Mouse (Mus musculus): ENCODE measurements around the gene Fam43a.

Gene Fam43a

DNA sequence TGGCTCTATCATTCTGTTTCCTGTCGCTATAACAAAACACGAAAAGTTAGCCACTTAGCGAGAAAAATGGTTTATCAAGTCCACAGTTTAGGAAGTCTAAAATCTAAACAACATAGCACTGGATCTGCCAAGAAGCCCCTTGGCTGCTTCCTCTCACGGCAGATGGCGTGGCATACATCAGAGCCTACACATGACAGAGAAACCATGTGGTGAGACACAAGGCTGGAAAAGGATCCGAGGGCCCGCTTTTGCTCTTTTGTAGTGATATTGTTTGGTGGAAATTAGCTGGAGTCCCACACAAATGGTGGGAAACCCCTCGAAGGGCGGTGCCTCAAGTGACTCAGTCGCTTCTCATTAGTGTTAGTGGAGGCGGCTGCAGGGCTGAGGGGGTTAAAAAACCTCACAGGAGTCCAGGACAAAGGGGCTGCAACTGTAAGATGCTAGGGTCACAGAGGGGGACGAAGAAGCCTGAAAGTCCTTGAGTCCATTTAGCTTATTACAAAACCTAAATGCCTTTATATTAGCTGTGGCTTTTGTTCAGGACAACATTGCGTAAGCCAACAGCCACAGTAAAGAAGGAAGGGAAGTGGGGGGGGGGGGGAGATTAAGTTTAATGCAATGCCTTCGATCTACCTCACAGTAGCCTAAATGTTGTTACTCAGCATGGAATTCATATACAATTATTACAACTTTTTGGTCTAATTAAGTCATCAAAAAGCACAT, 3.5 kb upstream of the Fam43a start:
- no peak for DNase-seq (ENCODE audit: low spot score in 2 of 2)

DNA sequence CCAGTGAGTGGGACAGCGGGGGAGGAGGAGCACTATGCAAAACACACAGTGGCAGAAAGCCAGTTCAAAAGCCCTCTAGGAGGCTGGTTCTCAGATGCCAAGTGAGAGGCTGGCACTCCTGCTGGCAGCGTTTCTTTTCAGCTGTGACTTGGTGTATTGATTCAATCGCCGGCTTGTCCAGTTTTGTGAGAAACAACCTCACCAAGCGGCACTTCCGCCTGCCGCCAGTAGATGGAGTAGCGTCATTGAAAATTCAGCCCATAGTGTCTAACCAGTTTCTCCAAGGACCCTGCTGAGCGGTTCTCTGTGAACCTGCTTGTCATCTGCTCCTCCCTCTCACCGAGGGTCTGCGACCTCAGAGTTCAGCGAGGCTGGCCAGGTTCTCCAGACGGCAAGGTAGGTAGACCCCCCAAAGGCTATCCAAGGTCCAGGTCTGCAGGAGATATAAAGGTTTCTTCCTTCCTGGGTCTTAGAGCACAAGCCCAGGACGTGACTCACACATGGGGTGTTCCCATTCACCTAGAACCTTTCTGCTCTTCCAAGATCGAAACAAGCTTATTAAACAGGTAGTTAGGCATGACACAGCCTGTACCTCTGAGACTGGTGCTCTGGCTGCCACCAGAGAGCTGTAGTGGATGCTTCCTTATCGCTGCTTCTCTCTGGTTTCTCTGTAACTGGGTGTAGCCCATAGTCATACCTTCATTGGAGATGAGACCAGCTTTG, 2.4 kb upstream of the Fam43a start:
- DNase-seq (ENCODE audit: low spot score in 2 of 2) = peak; percentile 76 to 82

DNA sequence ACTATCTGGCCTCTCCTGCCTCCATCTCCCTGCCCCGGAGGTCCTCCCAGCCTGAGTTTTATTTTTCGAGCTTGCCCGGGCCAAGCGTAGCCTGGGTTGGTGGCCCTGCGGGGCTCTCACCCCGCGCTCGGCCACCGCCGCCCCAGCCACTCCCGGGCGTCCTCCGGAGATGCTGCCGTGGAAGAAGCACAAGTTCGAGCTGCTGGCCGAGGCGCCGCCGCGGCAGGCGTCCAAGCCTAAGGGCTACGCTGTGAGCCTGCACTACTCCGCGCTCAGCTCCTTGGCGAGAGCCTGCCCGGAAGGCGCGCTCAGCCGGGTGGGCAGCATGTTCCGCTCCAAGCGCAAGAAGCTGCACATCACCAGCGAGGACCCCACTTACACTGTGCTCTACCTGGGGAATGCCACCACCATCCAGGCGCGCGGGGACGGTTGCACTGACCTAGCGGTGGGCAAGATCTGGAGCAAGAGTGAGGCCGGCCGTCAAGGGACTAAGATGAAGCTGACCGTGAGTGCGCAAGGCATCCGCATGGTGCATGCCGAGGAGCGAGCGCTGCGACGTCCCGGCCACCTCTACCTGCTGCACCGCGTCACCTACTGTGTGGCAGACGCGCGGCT, 1.0 kb downstream of the Fam43a start:
- DNase-seq (ENCODE audit: low spot score in 2 of 2) = peak in 1 of 2 experiments; percentile 58

DNA sequence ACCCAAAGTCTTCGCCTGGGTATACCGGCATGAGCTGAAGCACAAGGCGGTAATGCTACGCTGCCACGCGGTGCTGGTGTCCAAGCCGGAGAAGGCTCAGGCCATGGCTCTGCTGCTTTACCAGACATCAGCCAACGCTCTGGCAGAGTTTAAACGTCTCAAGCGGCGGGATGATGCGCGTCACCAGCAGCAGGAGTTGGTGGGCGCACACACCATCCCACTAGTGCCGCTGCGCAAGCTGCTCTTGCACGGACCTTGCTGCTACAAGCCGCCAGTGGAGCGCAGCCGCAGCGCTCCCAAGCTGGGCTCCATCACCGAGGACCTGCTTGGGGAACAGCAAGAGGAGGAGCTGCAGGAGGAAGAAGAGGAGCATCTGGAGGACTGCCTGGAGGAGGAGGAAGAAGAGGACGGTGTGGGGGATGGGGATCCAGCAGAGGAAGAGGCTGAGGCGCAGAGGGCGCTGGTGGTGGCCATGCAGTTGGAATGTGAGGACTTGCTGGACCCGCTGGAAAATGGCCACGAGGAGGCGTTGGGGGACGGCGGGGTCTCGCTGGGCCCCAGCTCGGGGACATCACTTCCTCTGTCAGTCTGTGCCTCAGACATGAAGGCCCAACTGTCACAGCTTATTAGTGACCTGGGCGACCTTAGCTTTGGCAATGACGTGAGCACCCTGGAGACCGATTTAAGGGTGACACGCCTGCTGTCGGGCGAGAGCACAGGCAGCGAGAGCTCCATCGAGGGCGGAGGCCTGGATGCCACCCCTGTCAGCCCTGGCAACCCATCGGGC, 1.7 kb downstream of the Fam43a start:
- DNase-seq (ENCODE audit: low spot score in 2 of 2) = peak; percentile 74 to 77

DNA sequence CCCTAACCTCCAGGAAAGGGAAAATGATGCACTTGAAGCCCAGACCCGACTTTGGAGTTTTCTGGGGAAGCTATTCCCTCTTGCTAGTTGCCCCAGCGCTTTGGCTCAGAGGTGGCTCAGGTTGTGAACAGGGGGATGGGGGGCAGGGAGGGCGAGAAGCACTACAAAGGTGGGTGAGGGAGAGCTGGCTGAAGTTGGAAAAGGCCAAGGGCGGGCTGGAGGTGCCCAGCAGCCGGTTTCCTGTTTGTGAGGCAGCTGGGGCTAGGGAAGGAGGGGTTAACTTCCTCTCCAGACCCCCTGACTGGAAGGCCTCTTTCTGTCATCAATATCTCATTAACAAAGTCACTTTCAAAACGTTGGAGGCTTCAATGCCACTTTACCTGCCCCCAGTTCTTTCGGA, 2.4 kb downstream of the Fam43a start:
- peak in 1 of 2 experiments; percentile 38 for DNase-seq (ENCODE audit: low spot score in 2 of 2)

DNA sequence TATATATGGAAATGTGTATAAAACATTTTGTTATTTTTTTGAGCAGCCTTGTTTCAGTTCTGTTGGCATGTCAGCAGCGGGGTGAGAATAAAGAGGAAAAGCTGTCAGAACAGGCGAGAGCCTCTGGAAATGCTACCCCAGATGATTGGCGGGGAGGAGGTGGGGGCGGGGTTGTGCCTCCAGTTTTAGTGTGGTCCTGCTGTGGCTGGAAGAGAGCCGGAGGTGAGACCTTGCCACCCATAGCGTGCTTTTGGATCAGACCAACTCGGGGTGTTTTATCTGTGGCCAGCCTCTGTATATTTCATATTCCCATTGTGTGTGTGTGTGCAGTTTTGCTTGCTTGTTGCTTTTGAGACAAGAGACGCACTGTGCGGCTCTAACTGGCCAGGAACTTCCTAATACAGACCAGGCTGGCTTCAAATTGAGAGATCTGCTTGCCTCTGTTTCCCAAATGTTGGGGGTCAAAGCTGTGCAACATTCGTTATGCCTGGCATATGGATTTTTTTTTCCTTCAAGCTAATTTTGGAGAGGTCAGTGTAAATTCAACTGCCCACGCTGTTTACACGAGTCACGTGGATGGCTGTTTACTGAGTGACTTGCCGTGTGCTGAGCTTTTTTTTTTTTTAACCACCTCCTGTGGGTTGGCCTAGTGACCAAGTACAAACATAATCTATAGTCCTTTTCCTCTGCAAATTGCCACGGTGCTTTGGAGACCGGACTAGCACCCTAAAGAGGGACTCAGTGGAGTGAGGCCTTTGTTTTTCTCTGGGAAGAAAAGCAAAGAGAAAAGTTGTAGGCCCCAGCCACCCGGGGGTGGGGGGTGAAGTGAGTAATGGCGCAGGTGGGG, 3.4 kb downstream of the Fam43a start:
- no peak for DNase-seq (ENCODE audit: low spot score in 2 of 2)

DNA sequence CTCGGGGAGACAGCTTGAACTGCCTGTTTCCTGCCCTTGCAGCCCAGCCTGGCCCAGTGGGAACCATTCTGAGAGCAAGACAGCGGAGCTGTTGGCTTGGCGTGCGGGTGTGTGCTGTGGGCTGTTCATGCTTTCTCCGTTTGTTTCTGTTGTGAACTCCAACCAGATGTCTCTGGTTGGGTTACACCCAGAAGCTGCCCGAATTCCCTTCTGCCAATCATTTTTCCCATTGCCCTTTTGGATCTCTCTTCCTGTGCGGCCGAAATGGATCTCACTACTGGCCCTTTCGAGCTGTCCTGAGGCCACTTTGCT, 4.0 kb downstream of the Fam43a start:
- peak in 1 of 2 experiments; percentile 29 for DNase-seq (ENCODE audit: low spot score in 2 of 2)

DNA sequence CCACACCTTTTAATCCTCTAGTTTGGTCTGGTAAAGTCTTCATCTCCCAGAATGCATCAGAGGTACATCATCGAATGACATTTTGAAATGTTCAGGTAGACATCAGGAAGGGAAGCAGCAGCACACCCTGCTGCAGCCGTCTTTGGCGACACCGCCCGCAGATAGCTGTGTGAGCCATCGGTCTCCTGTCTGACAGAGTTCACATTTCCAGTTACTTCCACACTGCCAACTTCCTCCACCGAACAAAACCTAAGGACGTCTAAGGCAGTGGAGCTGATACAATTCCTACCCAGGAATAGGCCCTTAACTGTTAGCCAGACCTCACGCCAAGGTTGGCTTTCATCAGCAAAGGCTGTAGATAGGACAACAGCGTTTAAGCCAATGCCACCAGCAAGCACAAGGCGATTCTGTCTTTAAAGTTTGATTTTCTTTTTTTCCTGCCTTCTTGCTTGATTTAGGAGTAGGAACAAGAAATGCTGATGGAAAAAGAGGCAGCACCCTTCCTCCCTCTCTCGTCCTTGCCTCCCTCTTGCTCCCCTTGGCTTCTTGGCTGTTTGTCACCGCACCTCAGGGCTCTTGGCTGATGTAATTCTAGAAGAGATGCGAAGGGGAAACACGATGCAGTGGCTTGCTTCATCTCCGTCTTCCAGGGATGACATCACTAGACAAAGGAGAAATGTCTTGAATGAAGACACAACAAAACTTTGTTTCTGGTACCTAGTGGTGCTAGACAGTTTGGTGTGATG, 4.7 kb downstream of the Fam43a start:
- no peak for DNase-seq (ENCODE audit: low spot score in 2 of 2)

DNA sequence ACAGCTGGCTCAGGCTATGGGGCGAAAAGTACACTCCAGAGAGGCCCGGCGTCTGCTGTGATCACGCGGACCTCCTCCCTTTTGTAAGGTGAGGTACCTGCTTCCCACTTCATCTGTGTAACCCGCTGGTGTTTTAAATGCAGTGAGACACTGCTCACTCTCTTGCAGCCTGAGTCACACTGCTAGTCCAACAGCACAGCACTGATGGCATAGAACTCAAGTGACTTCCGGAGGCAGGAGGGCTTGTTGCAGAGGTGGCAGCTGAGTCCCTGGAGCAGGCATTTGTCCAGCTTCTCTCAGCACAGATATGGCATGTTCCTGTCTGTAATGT, 5.2 kb downstream of the Fam43a start:
- no peak for DNase-seq (ENCODE audit: low spot score in 2 of 2)

DNA sequence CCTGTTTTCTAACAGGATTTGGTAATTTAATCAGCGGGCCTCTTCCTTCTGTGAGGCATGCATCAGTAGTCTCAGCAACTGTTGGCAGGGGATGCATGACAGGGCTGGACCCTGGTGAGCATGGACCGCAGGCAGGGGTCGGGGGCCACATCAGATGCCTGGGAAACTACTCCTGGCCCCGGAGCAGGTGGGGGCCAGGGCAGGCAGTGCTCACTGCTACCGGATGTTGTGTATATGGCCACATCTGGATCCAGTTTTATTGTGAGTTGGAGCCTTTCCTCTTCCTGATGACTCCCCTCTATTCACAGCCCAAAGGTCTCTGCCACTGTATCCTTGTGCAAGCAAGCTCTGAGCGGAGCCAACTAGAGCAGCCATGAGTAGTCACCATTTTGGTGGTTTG, 6.0 kb downstream of the Fam43a start:
- no peak for DNase-seq (ENCODE audit: low spot score in 2 of 2)

DNA sequence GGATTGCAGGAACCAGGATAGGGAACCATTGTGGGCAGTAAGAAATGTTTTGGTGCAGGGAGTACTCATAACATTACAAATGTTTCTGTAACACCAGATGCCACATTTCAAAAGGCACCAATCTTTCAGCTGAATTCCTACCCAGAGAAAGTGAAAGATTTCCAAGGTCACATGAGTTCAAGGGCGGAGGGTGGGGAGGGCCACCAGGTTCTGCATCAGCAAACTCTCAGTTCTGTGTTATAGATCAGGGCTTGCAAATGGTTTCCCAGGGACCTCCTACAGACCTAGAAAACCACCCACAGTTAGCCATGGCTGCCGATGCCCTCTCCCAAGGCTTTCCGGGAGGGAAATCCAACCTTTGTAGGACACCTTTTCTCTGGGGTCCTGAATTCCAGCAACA, 8.3 kb downstream of the Fam43a start:
- DNase-seq (ENCODE audit: low spot score in 2 of 2) = peak; percentile 74 to 81

DNA sequence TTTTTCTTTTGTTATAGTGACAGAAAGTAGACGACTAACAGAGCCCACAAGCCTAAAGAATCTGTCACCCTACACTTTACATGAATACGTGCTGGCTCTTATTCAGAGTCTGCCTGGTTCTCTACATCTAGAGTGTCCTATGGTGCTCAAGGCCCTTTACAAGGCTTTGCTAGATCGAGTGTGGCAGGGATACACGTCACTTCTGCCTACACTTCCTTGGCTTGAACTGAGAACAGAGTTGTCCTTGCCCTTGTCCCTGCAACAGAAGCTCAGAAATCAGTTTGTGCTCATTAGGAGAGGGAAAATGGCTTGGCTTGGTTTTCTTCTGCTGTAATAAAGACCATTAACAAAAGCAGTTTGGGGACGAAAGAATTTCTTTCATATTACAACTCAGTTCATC, 11.8 kb downstream of the Fam43a start:
- no peak for DNase-seq (ENCODE audit: low spot score in 2 of 2)

DNA sequence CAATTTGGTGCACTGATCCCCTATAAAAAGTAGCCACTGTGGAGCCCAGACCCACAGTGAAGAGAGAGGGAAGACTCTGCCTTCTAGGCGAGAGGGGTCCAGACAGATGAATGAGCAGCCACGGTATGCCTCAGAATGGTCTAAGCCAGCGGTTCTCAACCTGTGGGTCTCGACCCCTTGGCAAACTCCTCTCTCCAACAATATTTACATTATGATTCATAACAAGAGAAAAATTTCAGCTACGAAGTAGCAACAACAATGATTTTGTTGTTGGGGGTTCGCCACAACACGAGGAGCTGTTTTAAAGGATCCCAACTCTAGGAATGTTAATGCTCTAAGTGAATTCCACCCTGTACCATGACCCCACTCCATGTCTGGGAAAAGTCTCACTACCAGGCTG, 13.6 kb downstream of the Fam43a start:
- DNase-seq (ENCODE audit: low spot score in 2 of 2) = no peak

DNA sequence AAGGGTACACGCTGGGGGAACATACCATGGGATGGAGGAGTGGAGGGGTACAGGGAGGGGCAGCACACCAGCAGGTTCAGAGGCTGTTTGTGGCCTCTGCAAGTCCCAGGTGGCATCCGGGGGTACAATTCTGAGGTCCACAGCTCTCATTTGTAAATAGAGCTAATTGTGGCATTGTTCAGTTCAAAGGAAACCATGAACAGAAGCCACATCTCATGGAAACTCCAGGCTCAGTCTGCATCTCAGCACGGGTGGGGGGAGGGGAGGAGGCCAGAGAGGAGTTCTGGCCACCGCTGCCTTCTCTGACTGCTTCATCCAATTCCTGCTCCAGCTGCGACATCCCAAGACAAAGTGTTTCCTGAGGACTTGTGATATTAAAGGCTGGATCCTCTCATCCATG, 14.6 kb downstream of the Fam43a start:
- no peak for DNase-seq (ENCODE audit: low spot score in 2 of 2)

DNA sequence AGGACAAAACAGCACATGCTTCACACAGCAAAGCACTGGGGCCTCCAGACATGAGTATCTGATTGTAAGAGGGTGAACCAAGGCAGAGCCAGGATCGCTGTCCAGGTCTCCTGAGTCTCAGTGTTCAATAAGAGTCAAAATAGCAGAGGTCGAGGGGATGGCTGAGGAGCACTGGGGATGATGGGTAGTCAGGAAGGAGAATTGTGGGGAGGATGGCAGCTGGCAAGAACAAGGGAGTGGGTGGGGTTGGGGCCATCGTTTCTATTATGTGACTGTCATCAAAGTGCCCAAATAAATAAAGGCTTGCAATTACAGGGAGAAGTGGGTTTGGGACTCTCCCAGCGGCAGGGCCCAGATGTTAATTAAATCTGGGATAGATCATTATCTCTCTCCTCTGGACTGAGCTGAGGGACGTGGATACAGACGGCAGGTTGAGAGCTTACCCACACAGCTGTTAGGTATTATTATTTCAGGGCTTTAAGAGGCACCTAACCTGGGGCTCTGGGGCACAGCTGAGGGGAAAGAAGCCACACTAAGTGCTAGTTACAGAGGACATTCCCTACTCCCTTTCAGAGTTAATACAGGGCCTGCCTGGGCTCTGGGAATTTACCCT, 15.3 kb downstream of the Fam43a start:
- DNase-seq (ENCODE audit: low spot score in 2 of 2) = no peak

DNA sequence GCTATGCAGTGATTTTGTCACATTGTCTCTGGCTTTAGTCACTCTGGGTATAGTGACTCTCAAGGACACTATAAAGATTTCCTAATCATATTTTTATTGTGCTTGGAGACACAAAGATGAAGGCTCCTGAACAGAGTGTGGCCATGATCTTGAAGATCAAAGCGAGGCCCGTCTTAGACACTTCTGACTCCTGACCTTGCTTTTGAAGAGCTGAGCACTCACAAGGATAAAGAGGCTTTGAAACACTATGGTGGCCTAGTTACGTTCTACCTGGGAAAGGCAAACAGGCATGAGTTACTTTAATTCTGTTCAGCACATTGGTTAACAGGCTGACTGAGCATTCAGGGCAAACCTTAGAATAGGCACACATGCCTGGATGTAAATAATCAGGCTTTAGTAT, 16.8 kb downstream of the Fam43a start:
- DNase-seq (ENCODE audit: low spot score in 2 of 2) = no peak

DNA sequence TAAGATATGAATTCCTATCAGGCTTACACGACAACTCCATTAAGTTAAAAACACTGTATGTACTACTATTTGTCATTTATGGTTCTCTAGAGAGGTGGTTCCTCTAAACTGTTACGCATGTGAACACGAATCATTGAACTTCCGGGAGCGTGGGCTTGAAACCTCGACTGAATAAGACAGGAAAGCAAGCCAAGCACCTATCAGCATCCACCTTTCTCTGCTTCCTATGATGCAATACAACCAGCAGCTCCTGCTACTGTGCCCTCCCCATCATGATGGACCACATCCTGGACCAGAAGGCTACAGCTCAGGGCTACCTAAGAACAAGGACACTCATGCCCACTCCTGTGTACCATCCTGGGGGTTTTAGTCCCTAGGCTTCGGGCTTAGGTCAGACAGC, 24.1 kb downstream of the Fam43a start:
- DNase-seq (ENCODE audit: low spot score in 2 of 2) = peak in 1 of 2 experiments; percentile 35

DNA sequence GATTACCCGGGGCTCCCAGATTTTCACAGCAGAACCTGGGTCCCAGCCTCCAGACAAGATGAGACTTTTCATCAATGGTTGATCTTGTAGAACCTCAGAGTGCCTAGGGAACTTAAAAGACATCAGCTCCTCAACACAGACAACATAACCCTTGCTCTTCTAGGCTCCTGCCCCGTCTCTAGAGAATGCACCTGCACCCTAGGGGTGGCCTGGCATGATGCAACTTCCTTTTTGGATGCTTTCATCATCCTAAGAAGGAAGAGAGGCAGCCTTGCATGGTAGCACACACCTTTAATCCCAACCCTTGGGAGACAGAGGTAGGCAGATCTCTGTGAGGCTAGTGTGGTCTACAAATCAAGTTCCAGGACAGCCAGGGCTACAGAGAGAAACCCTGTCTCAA, 25.1 kb downstream of the Fam43a start:
- DNase-seq (ENCODE audit: low spot score in 2 of 2) = no peak

DNA sequence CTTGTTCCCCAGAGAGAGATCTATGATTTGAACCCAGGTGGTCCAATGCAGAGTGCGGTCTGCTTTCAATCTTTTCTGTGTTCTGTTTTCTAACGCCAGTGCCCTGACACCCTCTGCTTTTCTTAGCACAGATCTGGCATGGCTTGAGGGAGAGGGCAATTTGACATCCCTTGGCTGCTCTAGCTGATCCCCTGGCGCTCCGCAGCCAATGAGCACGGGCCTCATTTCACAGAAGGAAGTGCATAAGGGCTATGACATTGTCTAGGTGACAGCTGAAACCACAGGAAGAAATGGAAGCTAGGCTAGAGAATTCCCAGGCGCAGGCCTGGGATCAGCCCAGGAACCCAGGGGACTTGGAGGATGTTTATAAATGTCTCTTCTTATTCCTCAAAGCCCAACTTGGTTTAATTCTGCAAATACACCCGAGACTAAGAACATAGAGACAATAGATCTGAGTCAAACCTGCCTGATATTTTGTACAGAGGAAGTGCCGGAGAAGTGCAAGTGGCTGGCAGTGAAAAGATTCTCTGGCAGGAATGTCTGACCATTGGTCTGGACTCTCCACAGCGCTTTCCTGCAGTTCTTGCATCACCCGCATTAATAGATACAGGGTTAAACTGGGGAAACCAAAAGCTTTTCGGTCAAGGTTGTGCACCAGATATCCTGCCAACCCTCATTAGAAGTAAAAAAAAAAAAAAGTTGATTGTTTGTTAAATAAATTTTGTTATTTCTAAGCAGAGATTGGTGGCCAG, 28.2 kb downstream of the Fam43a start:
- no peak for DNase-seq (ENCODE audit: low spot score in 2 of 2)

DNA sequence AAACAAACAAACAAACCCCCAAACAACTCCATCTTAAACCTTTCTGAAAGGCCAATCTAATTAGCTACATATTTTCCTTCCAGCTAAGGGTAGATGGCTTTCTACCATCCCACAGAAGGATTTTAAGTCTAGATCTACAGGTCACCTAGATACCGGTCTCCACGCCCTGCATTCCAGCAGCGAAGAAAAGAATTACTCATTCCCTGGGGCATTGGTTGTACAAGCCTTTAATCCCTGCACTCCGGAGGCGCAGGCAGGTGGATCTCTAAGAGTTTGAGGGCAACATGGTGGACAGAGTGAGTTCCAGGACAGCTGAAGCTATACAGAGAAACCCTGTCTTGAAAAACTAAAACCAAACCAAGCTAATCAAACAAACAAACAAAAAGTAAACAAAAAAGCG, 28.9 kb downstream of the Fam43a start:
- DNase-seq (ENCODE audit: low spot score in 2 of 2) = no peak
